Mouse (Mus musculus): ENCODE data around the gene Mettl7a1.
"Not testable (repeated sequence)": the region's sequence is repeated elsewhere in the genome, so short reads cannot be mapped to it uniquely, and the experiment has no call there.

Mettl7a1 gene

DNA sequence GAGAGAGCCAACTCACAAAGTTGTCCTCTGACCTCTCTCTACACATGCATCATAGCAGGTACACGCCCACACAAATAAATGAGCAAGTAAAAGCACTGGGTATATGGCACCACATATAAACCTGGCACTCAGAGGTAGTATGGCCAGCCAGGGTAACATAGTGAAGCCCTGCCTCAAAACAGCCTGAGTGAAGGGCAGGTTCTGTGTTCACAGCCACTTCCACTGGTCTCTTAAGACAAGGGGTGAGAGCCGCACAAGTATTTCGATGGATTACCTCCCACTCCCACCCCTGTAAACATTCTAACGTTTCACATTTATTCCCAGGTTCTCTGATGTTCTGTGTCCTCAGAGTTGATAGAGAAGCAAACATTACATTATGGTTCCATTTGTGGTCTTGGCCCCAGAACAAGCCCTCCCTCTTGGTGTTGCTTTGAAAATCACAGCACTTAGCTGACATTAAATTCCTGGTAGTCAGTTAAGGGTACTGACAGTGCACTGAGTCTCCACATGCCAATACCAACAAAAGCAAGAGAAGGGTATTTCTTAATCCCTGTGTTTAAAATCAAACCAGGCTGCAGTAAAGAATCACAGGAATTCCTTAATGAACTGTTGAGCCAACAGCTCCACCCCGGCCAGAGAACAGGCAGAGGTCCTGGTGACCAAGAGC is 37.5 kb downstream of the Mettl7a1 start:
- DNase-seq (ENCODE audit: low spot score), result not testable (repeated sequence)

DNA sequence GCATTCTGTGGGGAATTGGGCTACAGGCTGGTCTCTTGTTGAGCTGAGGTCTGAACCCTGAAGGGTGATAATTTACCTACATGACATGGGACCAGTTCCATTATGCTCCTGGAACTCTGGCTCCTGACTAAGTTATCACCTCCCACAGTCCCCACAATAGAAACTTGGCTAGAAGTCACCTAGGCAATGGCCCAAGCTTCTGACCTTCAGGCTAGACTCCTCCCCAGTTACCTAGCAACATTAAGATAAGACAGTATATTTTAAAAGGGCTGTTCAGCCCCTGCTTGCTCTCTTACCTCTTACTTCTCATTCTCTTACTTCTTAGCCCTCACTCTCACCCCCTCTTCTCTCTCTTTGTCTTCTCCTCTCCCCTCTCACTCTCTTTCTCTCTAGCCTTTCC is 41.5 kb downstream of the Mettl7a1 start:
- DNase-seq (ENCODE audit: low spot score), result no peak

- no peak for DNase-seq (ENCODE audit: low spot score)
Measured at GRCm38 (mm10) chr15:100346761-100347160, 42.8 kb downstream of the Mettl7a1 start.

- DNase-seq (ENCODE audit: low spot score), result no peak
Measured at GRCm38 (mm10) chr15:100349496-100349895, 45.6 kb downstream of the Mettl7a1 start.

DNA sequence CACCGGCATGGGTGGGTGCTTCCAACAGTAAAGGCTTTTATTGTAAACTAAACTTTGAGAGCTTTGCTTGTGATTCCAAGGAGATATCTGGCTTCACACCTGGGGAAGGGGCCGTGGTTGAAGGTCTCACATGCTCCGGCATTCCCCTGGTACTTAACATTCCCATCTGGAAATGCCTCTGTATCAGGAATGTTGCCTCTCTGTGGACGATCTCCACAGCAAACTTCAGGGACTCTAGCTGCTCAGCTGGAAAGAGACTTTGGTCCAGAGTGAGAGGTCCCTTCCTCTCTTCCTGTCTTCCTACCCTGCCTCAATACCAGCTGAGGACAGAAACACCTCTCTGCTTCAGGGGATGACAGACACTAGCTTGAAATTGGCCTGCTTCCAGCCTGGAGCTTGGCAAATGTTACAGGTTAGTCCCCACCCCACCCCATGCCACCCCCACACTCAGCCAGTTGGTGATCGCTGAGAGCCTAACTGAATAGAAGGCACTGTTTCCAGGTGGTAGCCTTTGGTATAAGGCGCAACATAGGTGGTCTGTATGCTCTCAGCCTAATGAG is 47.6 kb downstream of the Mettl7a1 start:
- no peak for DNase-seq (ENCODE audit: low spot score)

- no peak for DNase-seq (ENCODE audit: low spot score)
Measured at GRCm38 (mm10) chr15:100352711-100353250, 48.8 kb downstream of the Mettl7a1 start, which contains the start of the genes Methig1 and Mettl7a2. Gene Methig1 (plus strand): TSS chr15:100353149. Gene Mettl7a2 (plus strand): TSS chr15:100353200.

DNA sequence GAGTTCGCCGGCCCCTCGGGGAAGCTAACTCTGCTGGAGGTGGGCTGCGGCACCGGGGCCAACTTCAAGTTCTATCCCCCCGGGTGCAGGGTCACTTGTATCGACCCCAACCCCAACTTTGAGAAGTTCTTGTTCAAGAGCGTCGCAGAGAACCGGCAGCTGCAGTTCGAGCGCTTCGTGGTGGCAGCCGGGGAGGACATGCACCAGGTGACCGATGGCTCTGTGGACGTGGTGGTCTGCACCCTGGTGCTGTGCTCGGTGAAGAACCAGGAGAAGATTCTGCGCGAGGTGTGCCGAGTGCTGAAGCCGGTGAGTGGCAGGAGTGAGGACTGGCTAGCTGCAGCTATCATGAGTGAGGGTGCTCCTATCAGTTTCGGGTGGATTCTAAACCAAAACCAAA is 49.5 kb downstream of the Mettl7a1 start:
- DNase-seq (ENCODE audit: low spot score), result not testable (repeated sequence)

- no peak for DNase-seq (ENCODE audit: low spot score)
Measured at GRCm38 (mm10) chr15:100355876-100356275, 51.9 kb downstream of the Mettl7a1 start.

DNA sequence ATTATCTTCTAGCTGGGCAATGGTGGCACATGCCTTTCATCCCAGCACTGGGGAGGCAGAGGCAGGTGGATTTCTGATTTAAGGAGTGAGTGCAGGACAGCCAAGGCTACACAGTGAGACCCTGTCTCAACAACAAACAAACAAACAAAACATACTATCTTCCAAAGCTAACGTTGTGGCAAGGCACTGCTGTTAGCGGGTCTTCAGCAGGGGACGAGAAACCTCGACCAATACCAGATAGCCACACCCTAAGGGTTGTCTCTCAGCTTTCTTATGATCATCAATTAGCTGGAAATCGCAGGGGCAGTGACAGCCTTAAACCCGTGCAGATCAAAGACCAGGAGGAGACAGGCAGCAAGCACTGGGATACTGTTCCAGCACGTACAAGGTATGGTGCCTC is 60.3 kb downstream of the Mettl7a1 start, which contains the start of gene Higd1c:
Higd1c (plus strand) TSS at position 301 of the 400 bp plus-strand sequence.
- no peak for DNase-seq (ENCODE audit: low spot score)

DNA sequence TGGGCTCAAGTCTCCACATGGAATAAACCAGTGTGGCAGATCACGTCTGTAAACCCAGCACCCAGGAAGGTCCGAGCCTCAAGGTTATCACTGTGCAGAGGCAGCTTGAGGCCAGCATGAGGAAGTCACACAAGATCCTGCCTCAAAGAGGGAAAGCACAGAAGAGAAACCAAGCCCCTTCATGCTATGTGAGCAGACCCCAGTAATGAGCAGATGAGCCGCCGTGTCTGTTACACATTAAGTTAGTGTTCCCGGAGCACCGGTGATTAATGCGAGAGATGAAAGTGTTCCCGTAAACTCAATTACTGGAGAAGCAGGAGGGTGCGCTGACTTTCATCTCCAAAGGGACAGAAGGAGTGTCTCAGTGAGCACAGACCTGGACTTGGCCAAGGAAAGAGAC is 62.0 kb downstream of the Mettl7a1 start:
- DNase-seq (ENCODE audit: low spot score), result not testable (repeated sequence)

GRCm38 (mm10) chr15:100367119-100367518 is 63.2 kb downstream of the Mettl7a1 start:
- DNase-seq (ENCODE audit: low spot score), result no peak

DNA sequence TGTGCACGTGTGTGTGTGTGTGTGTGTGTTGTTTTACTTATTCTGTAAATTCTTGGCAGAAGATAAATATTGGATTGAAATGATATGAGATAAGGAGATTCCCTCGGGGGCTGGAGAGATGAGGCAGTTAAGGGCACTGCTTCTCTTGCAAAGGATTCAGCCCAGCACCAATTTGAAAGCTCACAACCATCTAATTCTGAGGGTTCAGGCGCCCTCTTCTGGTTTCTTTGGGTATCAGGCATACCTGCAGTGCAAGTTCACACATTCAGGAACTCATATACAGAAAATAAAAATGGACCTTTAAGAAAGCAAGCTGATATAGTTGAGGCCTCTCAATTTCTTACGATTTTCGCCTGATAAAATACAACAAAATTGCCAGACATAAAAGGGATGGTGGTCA is 71.1 kb downstream of the Mettl7a1 start:
- DNase-seq (ENCODE audit: low spot score), result peak; percentile 55

- not testable (repeated sequence) for DNase-seq (ENCODE audit: low spot score)
Measured at GRCm38 (mm10) chr15:100377847-100378505, 74.0 kb downstream of the Mettl7a1 start.
